Mouse (Mus musculus) stomach, postnatal 0 days (tissue): Measurements from ENCODE around the gene Cwf19l1.

Experiments used
- CTCF ChIP-seq: IDR thresholded peaks from 2 replicates; pipeline ENCODE4 v1.5.1; 2016; ENCODE audit warnings: antibody characterized with exemption, low read depth, mild to moderate bottlenecking, moderate library complexity
- EP300 ChIP-seq: optimal IDR thresholded peaks from 2 replicates; pipeline ENCODE3; 2016; ENCODE audit warnings: antibody characterized with exemption

- no peak for TF ChIP-seq EP300
- no peak for TF ChIP-seq CTCF
These were observed 67.4 kb downstream of the Cwf19l1 start for GRCm38 (mm10) chr19:44068232-44068631.
